Mouse (Mus musculus) brown adipose tissue, adult 24 weeks (tissue): Measurements from ENCODE around the gene Krtdap. TPM values are rescaled to one million over a fixed set of nuclear protein-coding genes. Genes with fewer than 3 reads are reported as not detected.

Experiments used
- H3K27ac ChIP-seq: fragments of 200-500 bp; replicated peaks from 2 replicates; pipeline ENCODE4 v1.5.1; 2012; ENCODE audit warnings: low read depth, mild to moderate bottlenecking, low read length
- H3K4me1 ChIP-seq: fragments of 200-500 bp; 2 replicates; pipeline ENCODE4 v1.6.1; 2012; ENCODE audit warnings: low read length, mixed read lengths; ENCODE audit not compliant: control insufficient read depth, insufficient read depth, insufficient read length
- H3K4me3 ChIP-seq: fragments of 200-500 bp; 2 replicates; pipeline ENCODE4 v1.5.1; 2012; ENCODE audit warnings: low read depth, mild to moderate bottlenecking, low read length, moderate library complexity; ENCODE audit not compliant: insufficient read depth
- polyA plus RNA-seq: library from polyadenylated mRNA; stranded (reverse); fragments of >200 nt; gene quantifications from 2 replicates; pipeline ENCODE4 v1.2.4, GENCODE M21; 2012; ENCODE audit not compliant: missing spikeins, insufficient read depth, insufficient read length

Krtdap gene
- polyA plus RNA-seq, 1 experiment = 11.5 TPM

DNA sequence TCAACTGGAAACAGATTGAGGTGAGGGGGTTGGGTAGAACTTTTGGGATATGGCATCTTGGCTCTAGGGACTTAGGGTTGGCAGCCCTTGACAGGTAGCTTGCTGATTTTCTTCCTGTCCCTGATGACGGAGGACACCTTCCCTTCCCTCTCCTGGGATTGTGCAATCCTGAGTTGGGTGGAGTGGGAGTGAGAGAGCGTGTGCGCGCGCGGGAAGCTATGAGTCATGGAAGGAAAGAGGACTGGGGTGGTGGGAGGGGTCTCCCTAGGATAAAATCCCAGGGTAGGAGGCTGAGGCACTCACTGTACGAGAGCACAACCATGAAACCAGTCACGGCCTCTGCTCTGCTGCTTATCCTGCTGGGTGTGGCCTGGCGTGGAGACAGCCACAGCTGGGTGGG, 11.6 kb upstream of the Krtdap start:
- H3K4me1 ChIP-seq = no peaks in the 10 kb centered on the region
- H3K4me3 ChIP-seq = no peak overlapping the region
- no peak overlapping the region for H3K27ac ChIP-seq

DNA sequence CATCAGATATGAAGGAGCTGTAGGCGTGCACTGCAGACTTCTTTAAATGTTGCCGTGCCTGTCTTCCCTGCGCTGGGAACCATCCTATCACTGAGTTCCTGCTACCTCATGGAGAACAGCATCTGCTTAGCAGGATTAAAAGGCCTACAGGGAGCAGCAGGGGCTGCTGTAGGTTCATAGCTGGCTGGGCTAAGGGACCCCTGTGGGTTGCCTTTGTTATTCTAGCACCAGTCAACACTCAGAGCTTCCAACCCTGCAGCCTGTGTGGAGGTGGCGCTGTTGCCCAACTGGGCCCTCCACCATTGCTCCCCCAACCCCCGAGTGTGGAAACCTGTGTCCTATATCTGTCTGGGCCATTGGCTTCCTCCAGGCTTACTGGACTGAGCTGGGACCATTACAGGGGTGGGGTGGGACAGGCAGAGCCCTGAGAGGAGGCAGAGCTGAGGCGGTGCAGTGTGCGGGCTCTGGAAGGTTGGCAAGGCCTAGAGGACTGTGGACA, 10.6 kb upstream of the Krtdap start:
- H3K4me3 ChIP-seq = no peak overlapping the region
- H3K4me1 ChIP-seq = no peaks in the 10 kb centered on the region
- H3K27ac ChIP-seq = no peak overlapping the region

DNA sequence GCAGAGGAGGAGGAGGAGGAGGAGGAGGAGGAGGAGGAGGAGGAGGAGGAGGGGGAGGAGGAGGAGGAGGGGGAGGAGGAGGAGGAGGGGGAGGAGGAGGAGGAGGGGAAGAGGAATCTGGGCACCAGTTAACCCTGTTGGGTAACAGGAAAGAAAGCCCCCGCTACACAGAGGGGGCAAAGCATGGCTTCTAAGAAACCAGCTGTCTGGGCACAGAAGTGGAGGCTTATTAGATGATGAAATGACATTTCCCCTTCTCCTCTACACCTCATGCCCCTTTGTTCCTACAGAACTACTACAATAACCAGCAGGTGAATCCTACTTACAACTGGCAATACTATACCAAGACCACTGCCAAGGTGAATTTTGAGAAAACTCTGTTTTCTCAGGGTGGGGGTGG, 9.8 kb upstream of the Krtdap start:
- H3K4me3 ChIP-seq = no peak overlapping the region
- H3K27ac ChIP-seq = no peak overlapping the region
- H3K4me1 ChIP-seq = no peaks in the 10 kb centered on the region

DNA sequence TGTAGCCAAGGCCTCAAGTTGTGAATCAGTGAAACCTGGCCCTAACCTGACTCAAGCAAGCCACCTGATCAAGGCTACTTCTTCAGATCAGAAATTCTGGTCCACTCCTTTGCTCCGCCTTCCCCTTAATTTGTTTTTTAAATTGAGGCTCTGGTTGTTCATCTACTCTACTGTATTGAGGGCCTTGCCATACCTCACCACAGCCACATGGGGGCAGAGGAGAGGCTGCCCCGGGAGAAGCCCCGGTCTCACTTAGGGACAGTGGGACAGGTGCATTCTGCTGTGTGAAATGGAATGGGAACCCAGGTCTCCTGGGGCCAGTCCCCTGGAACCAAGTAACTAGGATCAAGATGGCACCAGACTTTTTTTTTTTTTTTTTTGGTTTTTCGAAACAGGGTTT, 5.9 kb upstream of the Krtdap start:
- no peaks in the 10 kb centered on the region for H3K4me1 ChIP-seq
- no peak overlapping the region for H3K27ac ChIP-seq

DNA sequence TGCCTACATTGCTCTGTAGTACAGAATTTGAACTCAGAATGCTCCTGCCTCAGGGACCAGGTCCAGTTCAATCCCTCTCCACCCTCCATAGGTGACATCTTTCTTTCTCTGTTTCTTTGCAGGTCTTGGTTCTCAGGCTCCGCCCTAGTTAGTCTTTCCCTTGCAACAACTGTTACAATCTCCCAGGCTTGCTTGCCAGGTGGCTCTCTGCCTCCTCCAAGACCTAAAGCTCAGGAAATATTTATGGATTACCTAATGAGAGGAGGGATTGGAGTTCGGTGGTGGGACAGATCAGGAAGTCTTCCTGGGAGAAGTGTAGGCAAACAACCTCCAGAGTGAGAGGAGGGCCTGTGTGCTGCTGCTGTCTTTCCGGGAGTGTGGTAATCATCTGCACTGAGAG, 5.0 kb upstream of the Krtdap start:
- no peak overlapping the region for H3K4me3 ChIP-seq
- H3K27ac ChIP-seq = no peak overlapping the region
- no peaks in the 10 kb centered on the region for H3K4me1 ChIP-seq

More for the DNA sequence above, 5.9 kb upstream of the Krtdap start:
- H3K4me3 ChIP-seq = no peak overlapping the region

DNA sequence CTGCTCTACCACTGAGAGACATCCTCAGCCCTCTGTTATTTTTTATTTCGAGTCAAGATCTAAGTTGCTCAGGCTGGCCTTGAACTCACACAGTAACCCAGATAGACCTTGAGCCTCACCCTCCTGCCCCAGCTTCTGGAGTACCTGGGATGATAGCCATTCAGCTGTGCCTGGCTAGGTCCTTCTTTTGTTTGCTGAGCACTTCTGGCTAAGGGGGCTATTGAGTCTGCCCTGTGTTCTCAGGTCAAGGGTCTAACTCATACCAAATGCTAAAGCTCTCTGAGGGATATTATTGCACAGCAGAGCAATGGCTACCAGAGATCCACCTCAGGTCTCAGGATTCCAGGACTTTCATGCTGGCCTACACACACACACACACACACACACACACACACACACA, 2.5 kb upstream of the Krtdap start:
- Histone ChIP-seq H3K4me1 (no peaks in the 10 kb centered on the region), H3K4me3 (no peak overlapping the region), H3K27ac (no peak overlapping the region)

DNA sequence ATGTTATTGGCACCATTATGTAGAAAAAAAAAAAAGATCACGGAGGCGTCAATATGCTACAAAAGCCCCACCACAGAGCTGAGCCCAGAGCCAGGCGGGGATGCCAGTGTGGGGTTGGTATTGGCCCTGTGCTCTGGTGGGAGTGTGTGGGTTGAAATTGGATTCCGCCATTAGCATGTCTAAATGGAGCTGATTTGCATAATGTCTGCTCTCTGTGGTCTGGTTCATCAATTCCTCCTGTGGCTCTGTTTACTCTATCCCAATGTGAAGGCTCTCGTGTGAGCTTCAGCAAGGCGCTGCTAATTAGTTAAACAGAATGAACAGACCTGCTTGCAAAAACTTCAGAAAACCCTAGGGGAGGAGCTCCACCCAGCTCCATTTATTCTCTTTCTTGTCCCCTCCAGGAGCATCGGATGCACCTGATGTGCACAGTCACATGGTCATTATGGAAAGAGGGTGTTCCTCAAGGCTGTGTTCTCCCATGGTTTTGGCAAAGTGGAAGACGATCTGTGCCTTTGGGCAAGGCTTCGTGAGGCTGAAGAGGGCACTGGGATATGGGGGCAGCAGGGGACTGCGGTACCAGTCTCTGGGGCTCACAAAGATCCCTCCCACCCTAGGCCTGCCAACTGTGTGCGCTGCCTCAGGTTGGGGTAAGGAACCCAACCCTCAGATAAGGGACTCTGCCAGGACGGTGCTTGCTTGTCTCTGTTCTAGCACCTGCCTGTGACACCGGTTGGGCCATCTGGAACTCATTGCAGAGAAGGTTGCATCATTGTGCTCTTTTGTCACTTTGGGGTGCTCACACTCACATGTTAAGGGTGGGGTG, 1.8 kb upstream of the Krtdap start:
- Histone ChIP-seq H3K4me3 (no peak overlapping the region), H3K27ac (no peak overlapping the region), H3K4me1 (no peaks in the 10 kb centered on the region)

DNA sequence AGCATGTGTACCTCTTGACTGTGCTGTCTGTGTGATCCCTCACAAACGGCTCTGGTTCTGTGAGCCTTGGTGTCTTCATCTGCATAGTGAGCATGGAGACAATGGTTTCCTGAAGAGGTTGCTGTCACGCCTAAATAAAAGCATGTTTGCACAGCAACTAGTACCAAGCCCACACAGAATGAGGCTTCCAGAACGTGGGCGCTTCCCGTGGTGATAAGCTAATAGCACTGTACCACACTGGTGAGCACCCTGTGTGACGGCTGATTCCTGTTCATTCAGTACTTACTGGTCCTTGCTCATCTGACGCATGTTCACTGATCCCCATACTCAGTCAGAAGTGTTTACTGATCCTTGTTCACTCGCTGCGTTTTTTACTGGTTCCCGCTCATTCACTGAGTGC, 2.4 kb downstream of the Krtdap start:
- no peak overlapping the region for H3K4me3 ChIP-seq
- no peaks in the 10 kb centered on the region for H3K4me1 ChIP-seq
- H3K27ac ChIP-seq = no peak overlapping the region

DNA sequence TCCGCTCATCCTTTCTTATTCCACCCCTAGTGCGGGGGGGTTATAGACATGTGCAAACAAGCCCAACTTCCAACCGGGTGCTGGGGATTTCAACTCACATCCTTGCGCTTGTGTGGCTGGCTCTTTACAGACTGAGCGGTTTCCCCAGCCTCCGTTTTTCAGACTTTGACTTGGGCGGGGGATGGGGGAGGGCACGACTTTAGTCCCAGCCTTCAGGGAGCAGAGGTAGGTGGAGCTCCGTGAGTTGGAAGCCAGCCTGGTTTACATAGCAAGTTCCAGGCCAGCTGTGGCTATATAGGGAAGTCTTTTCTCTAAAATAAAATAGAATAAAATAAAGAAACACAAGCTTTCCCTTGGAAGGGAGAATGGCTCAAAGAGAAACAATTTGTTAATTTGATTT, 4.2 kb downstream of the Krtdap start:
- no peak overlapping the region for H3K27ac ChIP-seq
- H3K4me1 ChIP-seq = no peaks in the 10 kb centered on the region
- H3K4me3 ChIP-seq = no peak overlapping the region

DNA sequence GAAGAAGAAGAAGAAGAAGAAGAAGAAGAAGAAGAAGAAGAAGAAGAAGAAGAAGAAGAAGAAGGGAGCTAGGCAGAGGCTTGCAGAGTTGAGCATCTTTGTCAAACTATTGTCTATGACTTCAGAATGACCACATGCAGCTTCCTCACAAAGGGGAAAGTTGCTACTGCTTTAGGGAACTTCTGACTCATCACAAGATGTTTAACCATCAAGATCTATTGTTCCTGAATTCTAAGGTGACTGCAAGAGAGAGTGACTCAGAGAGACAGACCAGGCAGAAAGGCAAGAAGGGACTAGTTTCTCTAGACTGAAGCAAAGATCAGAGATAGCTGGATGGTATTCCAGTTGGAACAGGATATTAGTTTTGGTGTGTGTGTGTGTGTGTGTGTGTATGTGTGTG, 7.2 kb downstream of the Krtdap start:
- no peaks in the 10 kb centered on the region for H3K4me1 ChIP-seq
- no peak overlapping the region for H3K27ac ChIP-seq
- no peak overlapping the region for H3K4me3 ChIP-seq

DNA sequence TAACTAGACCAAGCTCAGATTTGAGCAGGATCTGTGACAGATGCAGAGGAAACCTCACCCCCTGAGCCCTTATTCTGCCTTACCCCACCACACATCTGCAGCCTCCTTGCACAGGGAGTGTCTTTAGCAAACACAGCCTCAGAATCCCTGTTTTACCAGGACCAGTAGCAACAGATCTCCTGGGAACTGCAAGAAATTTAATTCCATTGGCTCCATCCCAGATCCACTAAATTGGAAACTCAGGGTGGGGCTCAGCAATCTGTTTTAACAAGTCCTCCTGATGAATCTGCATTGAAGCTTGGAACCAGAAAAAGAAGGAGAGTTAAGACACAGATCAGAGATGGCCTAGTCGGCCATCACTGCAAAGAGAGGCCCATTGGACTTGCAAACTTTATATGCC, 9.1 kb downstream of the Krtdap start:
- H3K4me3 ChIP-seq = no peak overlapping the region
- no peaks in the 10 kb centered on the region for H3K4me1 ChIP-seq
- H3K27ac ChIP-seq = no peak overlapping the region

DNA sequence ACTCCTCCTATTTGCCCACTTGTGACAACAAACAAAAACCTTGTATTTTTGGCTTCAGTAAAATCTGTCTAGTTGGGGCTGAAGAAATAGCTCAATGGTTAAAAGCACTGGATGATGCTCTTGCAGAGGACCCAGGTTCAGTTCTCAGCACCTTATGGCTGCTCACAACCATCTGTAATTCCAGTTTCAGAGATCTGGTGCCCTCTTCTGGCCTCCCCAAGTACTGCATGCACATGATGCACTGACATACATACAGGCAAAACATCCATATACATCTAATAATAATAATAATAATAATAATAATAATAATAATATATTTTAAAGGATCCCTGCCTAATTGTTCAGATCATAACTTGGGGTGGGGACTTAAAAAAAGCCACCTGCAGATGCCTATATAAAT, 13.0 kb downstream of the Krtdap start:
- H3K4me3 ChIP-seq = no peak overlapping the region
- H3K27ac ChIP-seq = no peak overlapping the region
- no peaks in the 10 kb centered on the region for H3K4me1 ChIP-seq

DNA sequence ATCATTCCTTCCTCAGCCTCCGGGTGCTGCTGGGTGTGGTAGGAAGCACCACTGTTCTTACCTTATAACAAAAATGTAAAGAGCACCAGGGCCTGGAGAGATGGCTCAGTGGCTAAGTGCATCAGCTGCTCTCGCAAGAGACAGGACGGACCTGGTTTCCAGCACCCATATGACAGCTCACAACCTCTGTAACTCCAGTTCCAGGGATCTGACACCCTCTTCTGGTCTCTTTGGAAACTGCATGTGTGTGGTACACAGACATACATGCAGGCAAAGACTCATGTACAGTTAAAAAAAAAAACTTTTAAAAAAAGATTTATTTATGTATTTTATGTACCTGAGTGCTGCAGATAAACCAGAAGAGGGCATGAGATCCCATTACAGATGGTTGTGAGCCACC, 15.6 kb downstream of the Krtdap start:
- no peaks in the 10 kb centered on the region for H3K4me1 ChIP-seq
- H3K27ac ChIP-seq = no peak overlapping the region
- no peak overlapping the region for H3K4me3 ChIP-seq

DNA sequence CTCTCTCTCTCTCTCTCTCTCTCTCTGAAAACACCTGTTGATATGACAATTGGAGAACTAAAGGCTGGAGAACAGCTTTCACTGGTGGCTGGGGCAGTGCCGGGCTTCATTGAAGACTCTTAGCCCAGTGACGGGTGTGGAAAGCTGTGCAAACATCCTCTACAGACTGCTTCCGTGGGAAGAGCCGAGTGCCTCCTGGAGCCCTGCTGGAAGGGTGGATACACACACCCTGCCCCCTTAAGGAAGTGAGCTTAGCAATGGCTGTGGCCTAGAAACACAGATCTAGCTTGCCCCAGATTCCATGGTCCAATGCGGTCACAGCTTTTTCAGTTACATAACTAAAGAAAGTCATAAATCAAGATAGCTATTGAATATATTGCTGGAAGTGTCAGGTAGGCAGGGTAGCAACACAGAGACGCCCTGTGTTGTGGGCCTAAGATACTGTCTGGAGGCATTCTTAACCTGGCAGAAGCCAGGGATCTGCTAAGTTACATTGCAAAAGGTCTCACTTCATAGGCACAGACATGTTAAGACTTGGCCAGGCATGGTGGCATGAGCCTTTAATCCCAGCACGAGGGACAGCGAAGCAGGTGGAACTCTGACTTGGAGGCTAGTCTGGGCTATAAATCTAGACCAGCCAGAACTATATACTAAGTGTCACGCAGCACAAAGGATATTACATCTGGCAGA, 16.5 kb downstream of the Krtdap start:
- Histone ChIP-seq H3K4me3 (no peak overlapping the region), H3K4me1 (no peaks in the 10 kb centered on the region), H3K27ac (no peak overlapping the region)

DNA sequence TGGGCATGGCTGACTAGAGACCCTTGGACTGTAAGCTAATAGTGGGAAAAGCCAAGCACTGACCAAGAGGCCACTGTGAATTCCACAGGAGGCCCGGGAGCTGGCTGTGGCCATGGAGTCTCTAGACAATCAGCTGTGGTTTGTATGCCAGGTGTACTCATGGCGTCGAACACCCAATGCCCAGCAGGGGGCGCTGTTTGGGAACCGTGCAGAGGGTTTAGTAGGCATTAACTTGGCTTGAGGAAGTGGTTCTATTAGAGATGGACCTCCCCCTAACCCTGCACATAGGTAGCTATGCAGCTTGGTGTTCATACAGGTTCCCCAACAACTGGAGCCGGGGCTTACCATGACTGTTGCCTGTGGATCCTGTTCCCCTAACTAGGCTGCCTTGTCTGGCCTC, 18.2 kb downstream of the Krtdap start:
- Histone ChIP-seq H3K27ac (no peak overlapping the region), H3K4me1 (no peaks in the 10 kb centered on the region)

DNA sequence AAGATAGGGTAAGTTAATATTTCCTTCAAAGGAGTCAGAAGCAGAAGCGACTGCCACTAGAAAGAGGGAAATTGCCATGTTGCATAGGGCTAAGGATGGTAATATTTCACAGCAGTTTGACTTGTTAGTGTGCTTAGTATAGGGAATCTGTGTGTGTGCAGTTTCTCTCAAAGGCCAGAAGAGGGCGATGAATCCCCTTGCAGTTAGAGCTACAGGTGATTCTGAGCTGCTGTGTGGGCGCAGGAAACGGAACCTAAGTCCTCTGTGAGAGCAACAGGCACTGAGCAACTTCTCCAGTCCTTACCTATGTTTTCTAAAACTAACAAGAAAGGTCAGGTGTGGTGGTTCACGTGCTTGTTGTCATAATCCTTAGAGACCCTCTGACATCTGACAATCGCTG, 22.6 kb downstream of the Krtdap start:
- Histone ChIP-seq H3K27ac (no peak overlapping the region), H3K4me1 (peaks cover 15% of the 10 kb centered on the region), H3K4me3 (no peak overlapping the region)

More for the DNA sequence above, 18.2 kb downstream of the Krtdap start:
- H3K4me3 ChIP-seq = no peak overlapping the region
